Mouse (Mus musculus): ENCODE measurements at regions not wholly inside any gene's neighbourhood (a gene's known extent, or its start where the extent isn't known, plus 50 kb on each side); places are given as distances from the start of the nearest gene placed in this dataset.

GRCm38 (mm10) chr6:44793348-44793747 lies 265.8 kb upstream of the Cntnap2 start:
- DNase-seq (ENCODE audit: low spot score in 2 of 2) = no peak

DNA sequence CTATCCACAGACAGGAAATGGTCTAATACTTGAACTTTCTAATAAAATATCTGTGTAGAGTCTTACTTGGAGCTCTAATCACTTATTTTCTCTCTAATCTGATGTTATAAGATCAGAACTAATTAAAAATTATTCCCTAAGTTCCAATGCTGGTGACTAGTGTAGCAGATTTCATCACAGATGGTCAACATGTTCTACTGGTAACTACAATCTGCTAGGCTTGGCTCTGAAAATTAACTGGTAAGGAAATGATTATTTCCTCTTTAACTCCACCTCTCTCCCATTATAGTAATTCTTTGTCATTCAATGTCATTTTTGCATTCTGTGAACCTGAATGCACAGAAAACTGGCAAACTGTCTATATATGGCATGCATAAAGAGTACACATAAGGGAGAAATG lies 243.8 kb upstream of the Cntnap2 start:
- DNase-seq (ENCODE audit: low spot score in 2 of 2) = no peak

DNA sequence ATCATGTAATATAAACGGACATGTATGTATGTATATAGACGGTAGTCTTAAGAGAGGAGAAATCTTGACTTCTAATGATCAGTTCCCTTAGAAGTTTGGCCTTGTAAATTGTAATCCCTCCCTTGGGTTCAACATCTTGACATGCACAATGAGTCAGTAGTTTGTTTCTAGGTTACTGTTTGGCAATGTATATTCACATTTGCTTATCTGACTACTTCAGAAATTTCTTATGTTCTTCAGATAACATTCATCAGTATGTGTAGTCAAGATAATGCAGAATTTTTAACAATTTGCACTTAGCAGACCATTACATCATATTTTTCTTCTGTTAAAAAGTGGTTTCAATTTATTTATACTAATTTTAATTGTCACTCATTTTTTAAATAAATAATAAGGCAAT lies 215.0 kb upstream of the Cntnap2 start:
- DNase-seq (ENCODE audit: low spot score in 2 of 2) = no peak

GRCm38 (mm10) chr6:44849477-44849876 lies 209.7 kb upstream of the Cntnap2 start:
- DNase-seq (ENCODE audit: low spot score in 2 of 2) = peak in 1 of 2 experiments; percentile 8

- no peak for DNase-seq (ENCODE audit: low spot score in 2 of 2)
These were observed 208.3 kb upstream of the Cntnap2 start for GRCm38 (mm10) chr6:44850829-44851228.

GRCm38 (mm10) chr6:44900249-44900648 lies 158.9 kb upstream of the Cntnap2 start:
- no peak for DNase-seq (ENCODE audit: low spot score in 2 of 2)
